Mouse (Mus musculus) C2C12 (cell line): Measurements from ENCODE around the gene Cox8b. TPM values are rescaled to one million over a fixed set of nuclear protein-coding genes. Genes with fewer than 3 reads are reported as not detected.

ENCODE experiments used
- H3K27me3 ChIP-seq: one replicate; pipeline ENCODE4 v1.6.1; 2011; ENCODE audit not compliant: control insufficient read depth, insufficient read depth, insufficient read length
- H3K36me3 ChIP-seq: one replicate; pipeline ENCODE4 v1.6.1; 2011; ENCODE audit not compliant: control insufficient read depth, insufficient read depth
- H3K4me3 ChIP-seq: one replicate; pipeline ENCODE4 v1.5.1; 2011; ENCODE audit warnings: mild to moderate bottlenecking, control low read depth; ENCODE audit not compliant: poor library complexity, insufficient read depth, severe bottlenecking
- H3K79me2 ChIP-seq: one replicate; pipeline ENCODE4 v1.6.1; 2011; ENCODE audit not compliant: control insufficient read depth, insufficient read depth
- H3K79me3 ChIP-seq: one replicate; pipeline ENCODE4 v1.6.1; 2011; ENCODE audit warnings: low read depth, control low read depth
- H3ac ChIP-seq: one replicate; pipeline ENCODE3; 2011; ENCODE audit warnings: low read depth; ENCODE audit not compliant: control insufficient read depth, insufficient read length
- CEBPB ChIP-seq: IDR thresholded peaks from one replicate; pipeline ENCODE4 v1.6.1; 2011; ENCODE audit warnings: low read depth, mild to moderate bottlenecking, control low read depth, moderate library complexity
- CTCF ChIP-seq: IDR thresholded peaks from one replicate; pipeline ENCODE4 v1.5.1; 2011; ENCODE audit not compliant: control insufficient read depth, insufficient read depth, insufficient read length
- FOSL1 ChIP-seq: IDR thresholded peaks from one replicate; pipeline ENCODE4 v1.8.0; 2011; ENCODE audit warnings: mild to moderate bottlenecking, low read length; ENCODE audit not compliant: poor library complexity, insufficient read depth, severe bottlenecking
- MAX ChIP-seq: IDR thresholded peaks from one replicate; pipeline ENCODE4 v1.6.1; 2011; ENCODE audit warnings: mild to moderate bottlenecking, control low read depth
- MYOD1 ChIP-seq: IDR thresholded peaks from one replicate; pipeline ENCODE4 v1.6.1; 2011; ENCODE audit warnings: low read depth; ENCODE audit not compliant: control insufficient read depth, insufficient read length
- MYOG ChIP-seq: IDR thresholded peaks from one replicate; pipeline ENCODE4 v1.6.1; 2011; ENCODE audit not compliant: control insufficient read depth, insufficient read length; ENCODE audit errors: extremely low read depth
- USF1 ChIP-seq: IDR thresholded peaks from one replicate; pipeline ENCODE4 v1.6.1; 2011; ENCODE audit warnings: low read depth, mild to moderate bottlenecking, control low read depth, moderate library complexity
- polyA plus RNA-seq: library from polyadenylated mRNA; unstranded; fragments of >200 nt; fragmentation: generic; extraction: Trizol; gene quantifications from one replicate; pipeline ENCODE4 v1.2.1, GENCODE M21; 2012; ENCODE audit warnings: missing spikeins

Cox8b gene
- polyA plus RNA-seq, 1 experiment: 0.81 TPM

DNA sequence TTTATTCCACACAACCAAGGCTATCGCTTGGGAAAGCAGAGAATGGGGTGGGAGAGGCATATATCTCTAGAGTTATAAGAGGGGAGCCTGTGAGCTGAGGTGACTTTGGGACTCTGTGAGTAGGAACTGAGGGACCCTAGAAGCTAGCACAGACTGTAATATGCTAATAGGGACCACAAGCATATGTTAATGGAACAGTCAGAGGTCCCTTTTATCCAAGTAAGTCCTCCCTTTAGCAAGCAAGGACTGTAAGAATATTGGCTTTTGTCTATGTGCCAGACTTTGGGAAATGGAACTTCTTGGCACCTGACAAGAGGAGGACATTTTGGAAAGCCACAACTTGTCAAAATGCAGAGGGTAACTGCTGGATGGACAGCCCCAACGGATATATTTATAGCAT, 38.6 kb upstream of the Cox8b start:
- H3K36me3 ChIP-seq: peaks cover 4% of the 10 kb centered on the region
- H3K27me3 ChIP-seq: peaks cover 13% of the 10 kb centered on the region
- no peaks in the 10 kb centered on the region for H3K79me3 ChIP-seq
- no peak overlapping the region for H3K4me3 ChIP-seq
- no peaks in the 10 kb centered on the region for H3K79me2 ChIP-seq
- no peak for TF ChIP-seq CEBPB
- TF ChIP-seq FOSL1: no peak
- no peak for TF ChIP-seq MYOG
- TF ChIP-seq USF1: no peak
- TF ChIP-seq CTCF: no peak
- TF ChIP-seq MAX: no peak
- TF ChIP-seq MYOD1: no peak
- no peak overlapping the region for H3ac ChIP-seq

DNA sequence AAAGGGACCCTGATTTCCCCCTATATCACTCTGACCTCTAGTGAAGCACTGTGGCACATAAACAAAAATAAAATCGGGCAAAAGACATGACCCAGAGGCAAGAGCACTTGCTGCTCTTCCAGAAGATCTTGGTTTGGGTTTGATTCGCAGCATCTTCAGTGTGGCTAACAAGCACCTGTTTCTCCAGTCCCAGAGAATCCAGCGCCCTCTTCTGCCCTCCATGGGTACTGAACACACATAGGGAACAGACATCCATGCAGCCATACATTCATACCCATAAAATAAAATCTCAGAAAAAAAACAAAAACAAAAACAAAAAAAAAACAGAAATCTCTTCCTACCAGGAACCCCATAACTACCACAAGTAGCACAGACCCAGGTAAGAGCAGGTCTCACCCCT, 38.2 kb upstream of the Cox8b start:
- TF ChIP-seq USF1 (no peak), FOSL1 (no peak), MYOD1 (no peak), CEBPB (no peak), MYOG (no peak), CTCF (no peak), MAX (no peak)
- Histone ChIP-seq H3K27me3 (peaks cover 13% of the 10 kb centered on the region), H3ac (no peak overlapping the region), H3K4me3 (no peak overlapping the region), H3K79me3 (no peaks in the 10 kb centered on the region), H3K36me3 (no peaks in the 10 kb centered on the region), H3K79me2 (no peaks in the 10 kb centered on the region)

DNA sequence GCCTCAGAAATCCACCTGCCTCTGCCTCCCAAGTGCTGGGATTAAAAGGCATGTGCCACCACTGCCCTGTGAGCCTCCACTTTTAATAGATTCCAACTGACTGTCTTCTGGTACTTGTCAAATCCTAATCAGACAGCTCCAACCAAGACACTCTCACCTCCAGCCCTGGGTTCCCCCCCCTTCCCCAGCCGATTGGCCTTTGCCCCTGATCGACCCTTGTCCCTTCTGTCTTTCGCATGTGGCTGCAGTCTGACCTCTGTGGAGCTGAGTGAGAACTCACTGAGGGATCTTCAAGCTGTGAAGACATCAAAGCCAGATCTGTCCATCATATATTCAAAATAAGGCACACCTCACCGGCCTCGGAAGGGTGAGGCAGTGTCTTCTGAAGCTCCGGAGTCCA, 26.9 kb upstream of the Cox8b start:
- H3K79me3 ChIP-seq: no peaks in the 10 kb centered on the region
- no peak overlapping the region for H3ac ChIP-seq
- TF ChIP-seq MYOG: no peak
- TF ChIP-seq CEBPB: no peak
- no peak for TF ChIP-seq FOSL1
- no peak for TF ChIP-seq MYOD1
- no peak for TF ChIP-seq USF1
- no peak for TF ChIP-seq CTCF
- no peak for TF ChIP-seq MAX
- peaks cover 40% of the 10 kb centered on the region for H3K27me3 ChIP-seq
- H3K4me3 ChIP-seq: no peak overlapping the region
- no peaks in the 10 kb centered on the region for H3K36me3 ChIP-seq
- H3K79me2 ChIP-seq: no peaks in the 10 kb centered on the region

DNA sequence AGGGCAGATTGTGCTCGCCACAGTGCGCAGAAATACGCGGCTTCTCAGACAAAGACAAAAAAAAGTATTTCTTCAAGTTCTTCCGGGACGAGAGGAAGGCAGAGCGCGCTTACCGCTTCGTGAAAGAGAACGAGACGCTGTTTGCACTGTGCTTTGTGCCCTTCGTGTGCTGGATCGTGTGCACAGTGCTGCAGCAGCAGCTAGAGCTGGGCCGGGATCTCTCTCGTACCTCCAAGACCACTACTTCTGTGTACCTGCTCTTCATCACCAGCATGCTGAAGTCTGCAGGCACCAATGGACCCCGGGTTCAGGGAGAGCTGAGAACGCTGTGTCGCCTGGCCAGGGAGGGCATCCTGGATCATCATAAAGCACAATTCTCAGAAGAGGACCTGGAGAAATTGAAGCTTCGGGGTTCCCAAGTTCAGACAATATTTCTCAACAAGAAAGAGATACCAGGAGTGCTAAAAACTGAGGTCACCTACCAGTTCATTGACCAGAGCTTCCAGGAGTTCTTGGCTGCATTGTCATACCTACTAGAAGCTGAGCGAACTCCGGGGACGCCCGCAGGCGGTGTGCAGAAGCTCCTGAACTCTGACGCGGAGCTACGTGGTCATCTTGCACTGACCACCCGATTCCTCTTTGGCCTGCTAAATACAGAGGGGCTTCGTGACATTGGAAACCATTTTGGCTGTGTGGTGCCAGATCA, 23.0 kb upstream of the Cox8b start:
- H3ac ChIP-seq: no peak overlapping the region
- no peak overlapping the region for H3K4me3 ChIP-seq
- H3K36me3 ChIP-seq: no peaks in the 10 kb centered on the region
- H3K79me2 ChIP-seq: no peaks in the 10 kb centered on the region
- H3K79me3 ChIP-seq: no peaks in the 10 kb centered on the region
- H3K27me3 ChIP-seq: peaks cover 66% of the 10 kb centered on the region
- TF ChIP-seq MAX: no peak
- TF ChIP-seq CEBPB: no peak
- no peak for TF ChIP-seq MYOG
- no peak for TF ChIP-seq FOSL1
- TF ChIP-seq CTCF: no peak
- TF ChIP-seq MYOD1: no peak
- TF ChIP-seq USF1: no peak

DNA sequence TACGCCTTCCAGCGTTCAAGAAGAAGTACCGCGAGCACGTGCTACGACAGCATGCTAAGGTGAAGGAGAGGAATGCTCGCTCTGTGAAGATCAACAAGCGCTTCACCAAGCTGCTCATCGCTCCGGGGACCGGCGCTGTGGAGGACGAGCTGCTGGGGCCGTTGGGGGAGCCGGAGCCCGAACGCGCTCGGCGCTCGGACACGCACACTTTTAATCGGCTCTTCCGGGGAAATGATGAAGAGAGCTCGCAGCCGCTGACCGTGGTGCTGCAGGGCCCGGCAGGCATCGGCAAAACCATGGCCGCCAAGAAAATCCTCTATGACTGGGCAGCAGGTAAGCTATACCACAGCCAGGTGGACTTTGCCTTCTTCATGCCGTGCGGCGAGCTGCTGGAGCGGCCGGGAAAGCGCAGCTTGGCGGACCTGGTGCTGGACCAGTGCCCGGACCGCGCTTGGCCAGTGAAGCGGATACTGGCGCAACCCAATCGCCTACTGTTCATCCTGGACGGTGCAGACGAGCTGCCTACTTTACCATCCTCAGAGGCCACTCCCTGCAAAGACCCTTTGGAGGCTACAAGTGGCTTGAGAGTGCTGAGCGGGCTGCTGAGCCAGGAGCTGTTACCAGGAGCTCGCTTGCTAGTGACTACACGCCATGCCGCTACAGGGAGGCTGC, 22.3 kb upstream of the Cox8b start:
- Histone ChIP-seq H3ac (no peak overlapping the region), H3K4me3 (no peak overlapping the region)

DNA sequence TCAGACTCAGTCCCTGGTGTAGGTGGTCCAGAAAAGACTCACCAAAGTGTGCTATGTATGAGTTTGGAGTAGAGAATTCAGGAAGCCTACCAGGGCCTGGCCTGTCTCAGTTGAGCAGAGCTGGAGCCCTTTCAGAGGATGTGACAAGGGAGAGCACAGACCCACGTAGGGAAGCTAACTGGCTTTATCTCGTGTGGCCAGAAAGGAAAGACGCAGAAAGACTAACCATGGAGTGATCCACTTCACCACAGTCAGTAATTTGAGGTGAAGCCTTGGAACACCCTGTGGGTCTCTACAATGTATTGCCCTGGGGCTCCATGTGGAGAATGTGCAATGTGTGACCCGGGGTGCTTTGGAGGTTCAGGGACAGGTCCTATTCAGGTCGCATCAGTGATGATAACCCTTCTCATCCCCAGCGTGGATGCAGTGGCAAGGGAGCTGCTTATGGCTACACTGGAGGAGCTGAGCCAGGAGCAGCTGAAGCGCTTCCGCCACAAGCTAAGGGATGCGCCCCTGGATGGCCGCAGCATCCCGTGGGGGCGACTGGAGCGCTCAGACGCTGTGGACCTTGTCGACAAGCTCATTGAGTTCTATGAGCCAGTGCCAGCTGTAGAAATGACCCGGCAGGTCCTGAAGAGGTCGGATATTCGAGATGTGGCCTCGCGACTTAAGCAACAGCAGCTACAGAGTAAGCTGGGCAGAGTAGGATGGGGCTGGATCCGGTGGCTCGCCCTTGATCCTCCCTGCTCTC, 21.2 kb upstream of the Cox8b start:
- Histone ChIP-seq H3K79me3 (no peaks in the 10 kb centered on the region), H3K27me3 (peaks cover 59% of the 10 kb centered on the region), H3K79me2 (no peaks in the 10 kb centered on the region), H3K36me3 (no peaks in the 10 kb centered on the region), H3ac (no peak overlapping the region), H3K4me3 (no peak overlapping the region)
- TF ChIP-seq USF1 (no peak), MAX (no peak)

More for the DNA sequence above, 22.3 kb upstream of the Cox8b start:
- no peaks in the 10 kb centered on the region for H3K36me3 ChIP-seq
- TF ChIP-seq MYOG: no peak
- no peaks in the 10 kb centered on the region for H3K79me3 ChIP-seq
- no peaks in the 10 kb centered on the region for H3K79me2 ChIP-seq
- H3K27me3 ChIP-seq: peaks cover 63% of the 10 kb centered on the region
